Mouse (Mus musculus): Measurements from ENCODE around the gene Rnf144a. TPM values are rescaled to one million over a fixed set of nuclear protein-coding genes. Genes with fewer than 3 reads are reported as not detected.

Gene Rnf144a
- polyA plus RNA-seq, 1 experiment from 2014 or later, result 21.6 TPM

DNA sequence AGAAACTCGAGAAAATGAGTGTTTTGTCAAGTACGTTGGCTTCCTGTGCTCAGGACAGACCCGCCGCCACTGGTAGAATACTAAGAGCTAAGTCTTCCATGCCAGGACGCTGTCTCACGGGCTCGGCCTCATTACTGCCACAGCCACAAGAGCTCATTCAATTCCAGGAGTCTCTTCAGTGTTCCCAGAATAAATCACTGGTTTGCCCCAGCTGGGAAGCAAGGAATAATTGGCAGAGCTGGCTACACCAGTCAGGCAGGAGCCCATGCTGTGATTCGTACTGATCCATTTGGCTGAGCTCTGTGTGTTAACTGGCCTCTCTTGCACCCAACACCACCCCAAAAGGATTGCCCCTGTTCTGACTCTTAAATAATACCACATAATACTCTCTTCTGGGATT is 45.0 kb downstream of the Rnf144a start:
- Histone ChIP-seq H3K4me3 (replicated peaks; ENCODE audit: low read depth, low read length) (no peak overlapping the region), H3K9me3 (ENCODE audit: control insufficient read depth, low read length) (no peaks in the 10 kb centered on the region), H3K4me2 (ENCODE audit: low read length) (no peak overlapping the region), H3K4me1 (ENCODE audit: control insufficient read depth, insufficient read depth, low read length) (no peaks in the 10 kb centered on the region), H3K27ac (replicated peaks; ENCODE audit: low read depth, low read length) (no peak overlapping the region), H3K27me3 (ENCODE audit: control insufficient read depth, insufficient read depth, low read length) (no peaks in the 10 kb centered on the region), H3K36me3 (ENCODE audit: control insufficient read depth, insufficient read depth, low read length) (no peaks in the 10 kb centered on the region), H3K9ac (replicated peaks; ENCODE audit: low read length) (no peak overlapping the region)
- no peak for ATAC-seq (ENCODE audit: low FRiP score, low TSS enrichment)
- 75% methylated on average over 8 of the region's 8 CpGs for WGBS
- DNase-seq, result peak; percentile 33

GRCm38 (mm10) chr12:26367361-26367760 is 47.7 kb downstream of the Rnf144a start:
- no peak for ATAC-seq (ENCODE audit: low FRiP score, low TSS enrichment)
- DNase-seq, result no peak
- Histone ChIP-seq H3K27ac (replicated peaks; ENCODE audit: low read depth, low read length) (no peak overlapping the region), H3K36me3 (ENCODE audit: control insufficient read depth, insufficient read depth, low read length) (no peaks in the 10 kb centered on the region), H3K9me3 (ENCODE audit: control insufficient read depth, low read length) (no peaks in the 10 kb centered on the region), H3K4me2 (ENCODE audit: low read length) (no peak overlapping the region), H3K4me1 (ENCODE audit: control insufficient read depth, insufficient read depth, low read length) (no peaks in the 10 kb centered on the region), H3K9ac (replicated peaks; ENCODE audit: low read length) (no peak overlapping the region), H3K27me3 (ENCODE audit: control insufficient read depth, insufficient read depth, low read length) (no peaks in the 10 kb centered on the region), H3K4me3 (replicated peaks; ENCODE audit: low read depth, low read length) (no peak overlapping the region)
- 97% methylated on average over 2 of the region's 2 CpGs for WGBS

GRCm38 (mm10) chr12:26366372-26366771 is 48.7 kb downstream of the Rnf144a start:
- Histone ChIP-seq H3K27ac (replicated peaks; ENCODE audit: low read depth, low read length) (no peak overlapping the region), H3K9ac (replicated peaks; ENCODE audit: low read length) (no peak overlapping the region), H3K4me3 (replicated peaks; ENCODE audit: low read depth, low read length) (no peak overlapping the region), H3K36me3 (ENCODE audit: control insufficient read depth, insufficient read depth, low read length) (no peaks in the 10 kb centered on the region), H3K9me3 (ENCODE audit: control insufficient read depth, low read length) (no peaks in the 10 kb centered on the region), H3K4me2 (ENCODE audit: low read length) (no peak overlapping the region), H3K4me1 (ENCODE audit: control insufficient read depth, insufficient read depth, low read length) (no peaks in the 10 kb centered on the region), H3K27me3 (ENCODE audit: control insufficient read depth, insufficient read depth, low read length) (no peaks in the 10 kb centered on the region)
- no peak for ATAC-seq (ENCODE audit: low FRiP score, low TSS enrichment)
- WGBS, result 92% methylated on average over 4 of the region's 4 CpGs
- no peak for DNase-seq

DNA sequence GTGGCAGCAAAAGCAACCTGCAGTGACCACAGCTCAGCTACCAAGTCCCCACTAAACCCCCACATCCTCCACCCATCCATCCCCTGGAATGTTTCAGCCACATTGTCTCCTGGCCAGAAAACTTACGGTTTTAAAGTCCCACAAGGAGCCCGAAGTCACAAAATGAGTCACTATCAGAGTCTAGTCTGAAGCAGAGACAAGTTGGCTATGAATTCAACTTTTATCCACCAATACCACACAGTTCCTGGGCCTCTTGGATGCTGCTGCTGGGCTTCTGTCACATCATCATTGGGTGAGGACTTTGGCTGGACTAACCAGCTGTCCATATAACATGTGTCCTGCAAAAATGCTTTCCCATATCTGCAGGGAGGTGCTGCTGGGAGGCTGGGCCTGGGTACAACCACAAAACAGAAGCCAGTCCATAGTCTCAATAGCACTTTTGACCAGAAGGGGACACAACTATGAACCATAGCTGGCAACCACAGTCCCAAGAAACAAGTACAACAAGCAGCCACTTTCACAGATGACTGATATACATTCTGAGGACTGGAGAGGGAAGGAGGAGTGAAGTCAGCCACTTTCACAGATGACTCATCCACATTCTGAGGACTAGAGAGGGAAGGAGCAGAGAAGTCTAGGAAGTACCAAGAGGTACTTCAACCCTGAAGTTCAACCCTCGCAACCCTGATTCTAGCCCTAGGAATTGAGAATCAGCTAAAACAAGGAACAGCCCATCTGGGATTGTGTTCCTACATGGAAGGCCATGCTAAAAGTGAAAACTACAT is 49.3 kb downstream of the Rnf144a start:
- no peaks in the 10 kb centered on the region for H3K9me3 ChIP-seq (ENCODE audit: control insufficient read depth, low read length)
- H3K27ac ChIP-seq (replicated peaks; ENCODE audit: low read depth, low read length), result no peak overlapping the region
- no peak for DNase-seq
- WGBS, result 98% methylated on average over 3 of the region's 3 CpGs
- H3K9ac ChIP-seq (replicated peaks; ENCODE audit: low read length), result no peak overlapping the region
- no peaks in the 10 kb centered on the region for H3K27me3 ChIP-seq (ENCODE audit: control insufficient read depth, insufficient read depth, low read length)
- H3K4me1 ChIP-seq (ENCODE audit: control insufficient read depth, insufficient read depth, low read length), result no peaks in the 10 kb centered on the region
- H3K36me3 ChIP-seq (ENCODE audit: control insufficient read depth, insufficient read depth, low read length), result no peaks in the 10 kb centered on the region
- no peak for ATAC-seq (ENCODE audit: low FRiP score, low TSS enrichment)
- no peak overlapping the region for H3K4me2 ChIP-seq (ENCODE audit: low read length)
- no peak overlapping the region for H3K4me3 ChIP-seq (replicated peaks; ENCODE audit: low read depth, low read length)

GRCm38 (mm10) chr12:26364822-26365221 is 50.2 kb downstream of the Rnf144a start:
- Histone ChIP-seq H3K4me2 (ENCODE audit: low read length) (no peak overlapping the region), H3K4me1 (ENCODE audit: control insufficient read depth, insufficient read depth, low read length) (no peaks in the 10 kb centered on the region), H3K4me3 (replicated peaks; ENCODE audit: low read depth, low read length) (no peak overlapping the region), H3K36me3 (ENCODE audit: control insufficient read depth, insufficient read depth, low read length) (no peaks in the 10 kb centered on the region), H3K9me3 (ENCODE audit: control insufficient read depth, low read length) (no peaks in the 10 kb centered on the region), H3K27ac (replicated peaks; ENCODE audit: low read depth, low read length) (no peak overlapping the region), H3K9ac (replicated peaks; ENCODE audit: low read length) (no peak overlapping the region), H3K27me3 (ENCODE audit: control insufficient read depth, insufficient read depth, low read length) (no peaks in the 10 kb centered on the region)
- no peak for ATAC-seq (ENCODE audit: low FRiP score, low TSS enrichment)
- whole genome bisulfite sequencing, result 92% methylated on average over 5 of the region's 5 CpGs
- DNase-seq, result no peak

GRCm38 (mm10) chr12:26360946-26361523 is 54.0 kb downstream of the Rnf144a start:
- H3K27me3 ChIP-seq (ENCODE audit: control insufficient read depth, insufficient read depth, low read length), result no peaks in the 10 kb centered on the region
- DNase-seq, result no peak
- no peak overlapping the region for H3K4me2 ChIP-seq (ENCODE audit: low read length)
- 0 out of 2 replicates have a peak overlapping the region, but pooled peaks have one; percentile 13 for H3K27ac ChIP-seq (replicated peaks; ENCODE audit: low read depth, low read length)
- no peaks in the 10 kb centered on the region for H3K36me3 ChIP-seq (ENCODE audit: control insufficient read depth, insufficient read depth, low read length)
- no peak for ATAC-seq (ENCODE audit: low FRiP score, low TSS enrichment)
- H3K9ac ChIP-seq (replicated peaks; ENCODE audit: low read length), result no peak overlapping the region
- no peaks in the 10 kb centered on the region for H3K9me3 ChIP-seq (ENCODE audit: control insufficient read depth, low read length)
- 51% methylated on average over 10 of the region's 10 CpGs for WGBS
- H3K4me3 ChIP-seq (replicated peaks; ENCODE audit: low read depth, low read length), result no peak overlapping the region
- peaks cover 4% of the 10 kb centered on the region; the same call in 1 of the 2 replicates for H3K4me1 ChIP-seq (ENCODE audit: control insufficient read depth, insufficient read depth, low read length)

- no peak overlapping the region for H3K4me3 ChIP-seq (replicated peaks; ENCODE audit: low read depth, low read length)
- no peak overlapping the region for H3K4me2 ChIP-seq (ENCODE audit: low read length)
- DNase-seq (no peak), ATAC-seq (ENCODE audit: low FRiP score, low TSS enrichment) (no peak)
- WGBS, result 89% methylated on average over 5 of the region's 5 CpGs
- H3K9me3 ChIP-seq (ENCODE audit: control insufficient read depth, low read length), result no peaks in the 10 kb centered on the region
- peaks cover 4% of the 10 kb centered on the region; the same call in 1 of the 2 replicates for H3K4me1 ChIP-seq (ENCODE audit: control insufficient read depth, insufficient read depth, low read length)
- no peaks in the 10 kb centered on the region for H3K36me3 ChIP-seq (ENCODE audit: control insufficient read depth, insufficient read depth, low read length)
- H3K27ac ChIP-seq (replicated peaks; ENCODE audit: low read depth, low read length), result no peak overlapping the region
- no peaks in the 10 kb centered on the region for H3K27me3 ChIP-seq (ENCODE audit: control insufficient read depth, insufficient read depth, low read length)
- H3K9ac ChIP-seq (replicated peaks; ENCODE audit: low read length), result no peak overlapping the region
Measured at GRCm38 (mm10) chr12:26359817-26360216, 55.2 kb downstream of the Rnf144a start.

DNA sequence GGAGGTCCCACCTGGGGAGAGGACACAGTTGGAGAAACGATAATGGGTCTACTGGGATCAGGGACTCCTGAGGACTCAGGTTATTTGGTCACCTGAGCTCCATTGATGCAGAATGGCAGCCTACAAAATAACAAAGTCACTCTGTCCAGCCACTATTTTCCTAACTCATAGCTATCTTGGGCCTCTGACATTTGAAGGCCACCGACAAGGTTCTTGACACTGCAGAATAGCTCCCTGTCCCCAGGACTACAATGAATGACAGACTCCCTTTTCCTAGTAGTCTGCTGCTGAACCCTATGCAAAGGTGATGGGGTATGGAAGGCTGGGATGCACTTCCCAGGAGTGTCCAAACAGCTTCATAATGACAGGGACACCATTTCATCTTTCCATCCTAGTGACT is 55.8 kb downstream of the Rnf144a start:
- DNase-seq (no peak), ATAC-seq (ENCODE audit: low FRiP score, low TSS enrichment) (no peak)
- no peaks in the 10 kb centered on the region for H3K9me3 ChIP-seq (ENCODE audit: control insufficient read depth, low read length)
- H3K4me3 ChIP-seq (replicated peaks; ENCODE audit: low read depth, low read length), result no peak overlapping the region
- H3K4me1 ChIP-seq (ENCODE audit: control insufficient read depth, insufficient read depth, low read length), result peaks cover 4% of the 10 kb centered on the region; the same call in 1 of the 2 replicates
- H3K4me2 ChIP-seq (ENCODE audit: low read length), result no peak overlapping the region
- no peak overlapping the region for H3K27ac ChIP-seq (replicated peaks; ENCODE audit: low read depth, low read length)
- H3K27me3 ChIP-seq (ENCODE audit: control insufficient read depth, insufficient read depth, low read length), result no peaks in the 10 kb centered on the region
- no peaks in the 10 kb centered on the region for H3K36me3 ChIP-seq (ENCODE audit: control insufficient read depth, insufficient read depth, low read length)
- WGBS, result 98% methylated on average over 2 of the region's 2 CpGs
- H3K9ac ChIP-seq (replicated peaks; ENCODE audit: low read length), result no peak overlapping the region

GRCm38 (mm10) chr12:26357246-26357645 is 57.8 kb downstream of the Rnf144a start:
- Histone ChIP-seq H3K4me3 (replicated peaks; ENCODE audit: low read depth, low read length) (no peak overlapping the region), H3K9ac (replicated peaks; ENCODE audit: low read length) (no peak overlapping the region), H3K27me3 (ENCODE audit: control insufficient read depth, insufficient read depth, low read length) (no peaks in the 10 kb centered on the region), H3K4me1 (ENCODE audit: control insufficient read depth, insufficient read depth, low read length) (peaks cover 4% of the 10 kb centered on the region; the same call in 1 of the 2 replicates), H3K4me2 (ENCODE audit: low read length) (no peak overlapping the region), H3K9me3 (ENCODE audit: control insufficient read depth, low read length) (no peaks in the 10 kb centered on the region), H3K27ac (replicated peaks; ENCODE audit: low read depth, low read length) (0 out of 2 replicates have a peak overlapping the region, but pooled peaks have one; percentile 34), H3K36me3 (ENCODE audit: control insufficient read depth, insufficient read depth, low read length) (no peaks in the 10 kb centered on the region)
- ATAC-seq (ENCODE audit: low FRiP score, low TSS enrichment), result no peak
- DNase-seq, result no peak
- WGBS, result 81% methylated on average over 4 of the region's 4 CpGs
